Mouse (Mus musculus): ENCODE results near the gene Dclk2. TPM values are rescaled to one million over a fixed set of nuclear protein-coding genes. Genes with fewer than 3 reads are reported as not detected.

Dclk2 gene
- total RNA-seq, 4 experiments from 2014 or later: 90.2 to 108 (median 99.6) TPM

DNA sequence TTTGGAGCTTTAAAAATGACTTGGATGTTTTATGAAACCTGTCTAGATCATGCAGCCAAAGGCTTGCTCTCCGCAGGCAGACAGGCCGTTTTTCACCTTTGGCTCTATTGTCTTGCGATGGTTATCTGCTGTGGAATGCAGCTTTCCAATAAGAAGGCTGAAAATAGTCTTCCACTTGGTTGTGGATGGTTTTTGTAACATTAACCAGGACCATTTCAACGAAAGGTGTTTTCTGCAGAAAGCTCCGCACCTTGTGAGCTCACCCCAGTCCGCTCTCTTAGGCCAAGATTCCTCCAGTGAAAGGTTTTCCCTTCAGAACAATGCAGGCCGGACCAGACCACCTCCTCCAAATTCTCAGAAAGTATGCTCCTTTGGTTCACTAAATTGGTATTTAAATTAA, 160.2 kb downstream of the Dclk2 start:
- DNase-seq (ENCODE audit: low spot score in 2 of 2): no peak

GRCm38 (mm10) chr3:86759834-86760233, 160.8 kb downstream of the Dclk2 start:
- DNase-seq (ENCODE audit: low spot score in 2 of 2): no peak

GRCm38 (mm10) chr3:86759383-86759782, 161.3 kb downstream of the Dclk2 start:
- no peak for DNase-seq (ENCODE audit: low spot score in 2 of 2)

DNA sequence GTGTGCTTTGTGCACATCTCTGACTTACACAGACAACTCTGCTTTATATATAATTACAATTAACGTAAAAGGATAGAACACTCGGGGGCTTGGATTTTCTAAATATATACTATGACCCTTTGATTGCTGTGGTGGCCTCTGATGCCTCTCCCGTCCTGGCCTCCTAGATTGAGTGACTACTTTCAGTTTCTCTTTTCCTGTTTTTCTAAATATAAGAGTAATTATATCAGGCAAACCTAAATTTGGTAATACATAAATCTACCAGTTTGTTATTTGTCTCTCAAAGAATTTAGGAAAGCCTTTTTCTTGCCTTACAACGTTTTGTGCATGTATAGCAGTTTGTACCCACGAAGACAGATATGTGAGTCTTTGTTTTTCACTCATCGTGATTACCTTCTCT, 161.9 kb downstream of the Dclk2 start:
- DNase-seq (ENCODE audit: low spot score in 2 of 2): no peak

- no peak for DNase-seq (ENCODE audit: low spot score in 2 of 2)
These were observed 164.1 kb downstream of the Dclk2 start for GRCm38 (mm10) chr3:86756548-86756947.

DNA sequence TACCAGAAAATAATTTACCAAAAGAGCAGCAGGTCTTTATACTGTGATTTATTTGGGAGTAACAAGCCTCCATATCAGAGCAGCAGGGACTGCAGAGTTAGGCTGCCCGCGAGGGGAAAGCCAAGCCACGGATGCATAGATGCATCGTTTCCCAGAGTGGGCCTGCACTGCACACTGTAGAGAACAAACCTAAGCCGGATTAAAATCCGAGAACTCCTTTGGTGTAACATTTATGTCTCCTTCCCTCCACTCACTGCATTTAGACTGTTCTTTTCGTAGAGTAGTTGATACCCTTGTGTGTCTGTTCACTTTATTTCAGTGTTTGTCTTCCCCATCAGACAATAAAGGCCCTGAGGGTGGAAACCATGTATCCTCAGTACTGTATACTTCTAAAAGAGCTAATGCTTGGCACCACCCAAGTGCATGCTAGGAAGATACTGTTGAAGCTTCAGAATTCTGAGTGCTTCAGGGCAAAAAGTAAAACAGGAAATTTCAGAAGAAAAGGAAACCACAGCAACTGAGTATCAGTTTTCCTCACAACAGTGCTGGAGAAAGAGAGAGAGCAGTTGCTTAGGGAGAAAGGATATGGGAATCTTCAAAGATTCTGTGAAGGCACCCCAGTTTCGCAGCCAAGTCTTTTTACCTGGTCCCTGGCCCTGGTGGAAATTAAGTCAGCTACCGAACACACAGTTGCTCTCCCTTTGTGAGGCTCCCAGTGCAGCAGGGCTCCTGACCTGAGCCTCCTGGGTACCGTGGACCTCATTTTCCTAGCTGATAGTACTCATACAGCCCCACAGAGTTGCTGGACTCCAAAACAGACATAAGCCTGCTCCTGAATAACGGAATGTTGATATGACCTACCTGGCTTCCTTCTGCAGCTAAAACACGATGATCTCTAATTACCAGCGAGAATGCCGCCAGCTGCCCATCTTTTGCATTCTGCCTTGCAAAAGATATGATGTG, 165.8 kb downstream of the Dclk2 start:
- DNase-seq (ENCODE audit: low spot score in 2 of 2): no peak

- DNase-seq (ENCODE audit: low spot score in 2 of 2): no peak
These were observed 166.5 kb downstream of the Dclk2 start for GRCm38 (mm10) chr3:86754178-86754577.

- DNase-seq (ENCODE audit: low spot score in 2 of 2): no peak
These were observed 170.0 kb downstream of the Dclk2 start for GRCm38 (mm10) chr3:86750652-86751051.

- DNase-seq (ENCODE audit: low spot score in 2 of 2): no peak
These were observed 174.7 kb downstream of the Dclk2 start for GRCm38 (mm10) chr3:86745769-86746512.

GRCm38 (mm10) chr3:86745348-86745747, 175.3 kb downstream of the Dclk2 start:
- peak; percentile 28 to 57 for DNase-seq (ENCODE audit: low spot score in 2 of 2)

GRCm38 (mm10) chr3:86739745-86740144, 180.9 kb downstream of the Dclk2 start:
- no peak for DNase-seq (ENCODE audit: low spot score in 2 of 2)

DNA sequence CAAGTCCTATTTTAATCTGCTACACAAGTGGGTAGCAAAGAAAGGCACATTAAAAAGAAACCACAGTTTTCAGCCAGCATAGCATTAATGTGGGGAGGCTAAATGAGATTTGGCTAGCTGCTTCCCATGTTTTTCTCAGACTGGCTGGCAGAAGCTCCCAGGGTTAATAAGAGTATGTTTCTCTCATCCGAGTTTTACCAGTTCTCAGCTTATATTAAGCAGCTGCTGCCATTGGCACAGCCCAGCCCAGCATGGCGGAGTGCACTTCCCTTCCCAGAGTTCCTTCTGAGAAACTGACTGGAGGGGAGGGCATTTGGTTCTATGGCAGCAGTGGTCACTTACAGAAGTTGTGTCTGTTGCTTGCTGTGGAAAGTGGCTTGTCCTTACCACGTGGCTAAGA, 181.8 kb downstream of the Dclk2 start:
- DNase-seq (ENCODE audit: low spot score in 2 of 2): no peak

Other genes with a start within 250 kb of the Dclk2 start
- 1 to 10 TPM in 3 of 4 experiments, under 1 TPM in 1; 0.41 to 2.3 (median 1.6) TPM for gene Cd1d1, start 78.6 kb upstream of the Dclk2 start, total RNA-seq (2022)